Mouse (Mus musculus): ENCODE measurements around the gene Phox2b. TPM values are rescaled to one million over a fixed set of nuclear protein-coding genes. Genes with fewer than 3 reads are reported as not detected.

Phox2b gene
- polyA plus RNA-seq (2015; fragmentation: Nextera tagmentation; extraction: Ambion mirVana) = 0.05 TPM in 1 of 2 replicates, not detected in the other

DNA sequence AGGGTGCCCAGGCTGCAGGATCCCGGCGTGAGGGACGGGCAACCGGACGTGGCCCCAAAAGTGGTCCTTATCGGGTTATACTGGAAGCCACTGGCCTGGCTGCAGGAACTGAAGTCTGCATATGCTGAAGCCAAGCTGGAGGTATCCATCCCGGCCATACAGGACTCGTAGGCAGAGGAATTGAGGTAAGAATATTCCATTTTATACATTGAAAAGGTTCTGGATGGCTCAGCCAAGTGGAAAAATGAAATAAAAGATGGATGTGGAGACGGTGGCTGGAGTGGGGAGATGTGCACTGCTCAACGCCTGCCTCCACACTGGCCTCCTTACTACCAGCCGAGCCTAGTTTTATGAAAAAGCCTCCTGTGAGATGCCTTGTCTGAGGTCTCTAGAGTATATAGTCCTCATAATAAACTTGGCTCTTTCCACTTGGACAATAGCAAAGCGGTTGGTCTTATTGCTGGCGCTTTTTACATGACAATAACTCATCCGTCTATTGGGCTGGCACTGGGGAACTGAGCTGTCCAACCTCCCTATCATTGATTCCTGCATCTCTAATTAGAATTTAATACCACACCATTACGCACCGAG is at the start of gene Phox2b:
Gene Phox2b (minus strand): TSS at position 569 of the 591 bp plus-strand sequence.
- ATAC-seq (ENCODE audit: low FRiP score, low read depth) = no peak
- no peak within 1 kb of the TSS for H3K9ac ChIP-seq
- under 1% methylated on average over 16 of the region's 16 CpGs for WGBS
- no peak within 1 kb of the TSS for H3K4me2 ChIP-seq (replicated peaks)
- no peaks in the 10 kb centered on the region for H3K9me3 ChIP-seq
- H3K27ac ChIP-seq = no peak within 1 kb of the TSS
- H3K4me1 ChIP-seq = peaks cover 21% of the 10 kb centered on the region
- H3K36me3 ChIP-seq = no peaks in the 10 kb centered on the region
- peaks cover 95% of the 10 kb centered on the region for H3K27me3 ChIP-seq
- no peak within 1 kb of the TSS for H3K4me3 ChIP-seq

DNA sequence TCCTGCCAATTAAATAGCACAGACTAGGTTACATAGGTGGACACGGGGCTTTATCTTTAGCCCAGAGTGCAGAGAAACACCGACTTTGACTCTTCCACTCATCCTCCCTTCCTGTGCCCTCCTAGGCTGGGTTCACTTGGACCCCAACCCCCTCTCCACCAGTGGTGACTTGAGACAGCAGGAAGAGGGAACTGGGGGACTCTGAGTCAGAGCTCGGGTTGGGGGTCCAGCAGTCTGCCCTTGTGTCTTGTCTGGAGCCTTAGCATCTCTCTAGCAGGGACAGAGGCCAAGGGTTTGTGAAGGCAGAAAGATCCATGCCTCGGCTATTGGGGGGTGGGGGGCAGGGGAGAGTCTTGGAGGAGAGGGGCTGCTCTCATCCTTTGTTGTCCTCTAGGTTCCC is 43.5 kb upstream of the Phox2b start:
- Histone ChIP-seq H3K4me2 (replicated peaks) (no peak overlapping the region), H3K9ac (no peak overlapping the region), H3K4me3 (no peak overlapping the region), H3K27ac (no peak overlapping the region), H3K36me3 (no peaks in the 10 kb centered on the region), H3K27me3 (no peaks in the 10 kb centered on the region), H3K4me1 (no peaks in the 10 kb centered on the region), H3K9me3 (no peaks in the 10 kb centered on the region)
- no peak for ATAC-seq (ENCODE audit: low FRiP score, low read depth)
- 74% methylated on average over 4 of the region's 4 CpGs for WGBS

DNA sequence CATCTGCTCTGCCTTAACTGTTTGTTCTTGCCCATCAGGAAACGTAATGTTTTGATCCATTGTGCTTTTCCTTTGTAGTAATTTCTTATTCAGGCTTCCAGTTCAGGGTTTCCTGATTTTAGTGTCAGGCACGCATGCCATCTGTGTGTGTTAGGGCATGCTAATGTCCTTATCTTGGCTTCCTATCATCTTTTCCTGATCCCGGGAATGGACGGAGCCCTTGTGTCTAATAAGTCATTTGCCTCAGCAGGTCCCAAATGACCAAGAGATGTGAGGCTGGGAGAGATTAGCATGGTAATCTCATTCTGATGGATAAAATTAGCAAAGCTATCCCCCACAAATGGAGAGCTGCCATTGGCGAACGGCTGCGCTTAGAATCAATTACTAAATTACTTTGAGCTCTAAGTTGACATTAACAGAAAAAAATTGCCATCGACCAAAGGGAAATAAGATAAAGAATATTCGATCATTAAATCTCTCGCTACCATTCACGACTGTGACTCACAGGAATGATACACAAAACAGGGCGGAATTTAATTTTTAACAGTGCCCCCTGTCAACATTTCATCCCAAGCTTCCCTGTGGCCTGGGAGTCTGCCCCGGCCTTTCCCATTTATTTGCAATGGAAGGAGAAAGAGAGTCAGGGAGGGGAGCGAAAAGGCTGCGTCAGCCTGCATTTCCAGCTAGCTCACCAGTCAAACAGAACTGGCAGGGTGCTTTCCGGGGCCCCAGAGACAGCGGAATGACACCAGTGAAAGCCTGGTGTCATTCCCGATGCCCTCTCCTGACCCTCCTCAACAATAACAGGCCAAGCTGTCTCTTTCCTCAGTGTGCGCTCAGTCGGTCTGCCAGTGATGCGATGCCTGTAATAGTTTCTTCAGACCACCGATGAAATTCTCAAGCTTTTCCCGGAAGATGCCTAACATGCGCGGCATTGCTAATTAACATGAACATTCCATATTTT is 40.2 kb upstream of the Phox2b start:
- no peak overlapping the region for H3K4me2 ChIP-seq (replicated peaks)
- no peaks in the 10 kb centered on the region for H3K9me3 ChIP-seq
- no peak overlapping the region for H3K4me3 ChIP-seq
- no peak overlapping the region for H3K9ac ChIP-seq
- H3K36me3 ChIP-seq = no peaks in the 10 kb centered on the region
- no peaks in the 10 kb centered on the region for H3K27me3 ChIP-seq
- peaks cover 6% of the 10 kb centered on the region; the same call in 1 of the 2 replicates for H3K4me1 ChIP-seq
- ATAC-seq (ENCODE audit: low FRiP score, low read depth) = no peak
- H3K27ac ChIP-seq = no peak overlapping the region
- 71% methylated on average over 25 of the region's 25 CpGs for WGBS

DNA sequence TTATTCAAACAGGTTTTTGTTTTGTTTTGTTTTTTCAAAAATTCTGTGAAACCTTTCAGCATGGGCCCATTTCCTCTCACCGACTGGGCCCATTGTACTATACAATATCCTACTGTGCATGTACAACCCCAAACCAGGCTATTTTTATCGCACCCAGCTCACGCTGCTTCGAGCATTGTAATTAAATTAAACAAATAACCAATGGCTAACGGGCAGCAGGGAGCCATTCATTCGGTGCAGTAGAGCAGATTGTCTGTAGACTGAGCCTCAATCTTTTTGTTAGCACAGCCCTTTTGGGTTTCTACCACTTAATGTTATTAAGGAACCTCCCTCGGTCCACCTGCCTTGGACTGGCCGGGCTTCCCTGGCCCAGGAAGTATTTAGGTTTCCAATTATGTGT is 39.5 kb upstream of the Phox2b start:
- H3K4me3 ChIP-seq = no peak overlapping the region
- H3K36me3 ChIP-seq = no peaks in the 10 kb centered on the region
- ATAC-seq (ENCODE audit: low FRiP score, low read depth) = no peak
- no peak overlapping the region for H3K27ac ChIP-seq
- no peak overlapping the region for H3K4me2 ChIP-seq (replicated peaks)
- no peaks in the 10 kb centered on the region for H3K27me3 ChIP-seq
- peaks cover 9% of the 10 kb centered on the region; the same call in 1 of the 2 replicates for H3K4me1 ChIP-seq
- 49% methylated on average over 8 of the region's 8 CpGs for WGBS
- H3K9ac ChIP-seq = no peak overlapping the region
- peaks cover 1% of the 10 kb centered on the region; the same call in 1 of the 2 replicates for H3K9me3 ChIP-seq

DNA sequence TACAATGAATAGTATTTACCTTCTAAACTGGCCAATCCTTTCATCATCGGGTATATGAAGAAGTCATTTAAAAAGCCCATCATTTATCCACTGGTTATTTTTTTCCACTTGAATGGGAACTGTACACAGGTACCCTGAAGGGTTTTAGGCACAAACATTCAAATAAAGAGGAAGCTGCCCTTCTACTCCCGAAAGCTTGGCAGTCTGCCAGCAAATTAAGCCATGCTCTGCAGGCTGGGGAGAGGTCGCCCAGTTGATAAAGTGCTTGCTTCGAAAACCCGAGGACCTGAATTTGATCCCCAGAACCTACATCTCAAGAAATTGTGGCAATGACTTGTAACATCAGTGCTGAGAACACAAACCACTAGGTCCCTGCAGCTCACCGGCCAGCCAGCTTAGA is 35.6 kb upstream of the Phox2b start:
- H3K4me2 ChIP-seq (replicated peaks) = no peak overlapping the region
- no peaks in the 10 kb centered on the region for H3K27me3 ChIP-seq
- peaks cover 9% of the 10 kb centered on the region; the same call in 1 of the 2 replicates for H3K4me1 ChIP-seq
- H3K4me3 ChIP-seq = no peak overlapping the region
- peaks cover 5% of the 10 kb centered on the region; the same call in 1 of the 2 replicates for H3K9me3 ChIP-seq
- ATAC-seq (ENCODE audit: low FRiP score, low read depth) = no peak
- WGBS = 34% methylated on average over 6 of the region's 6 CpGs
- H3K9ac ChIP-seq = no peak overlapping the region
- H3K36me3 ChIP-seq = no peaks in the 10 kb centered on the region
- H3K27ac ChIP-seq = no peak overlapping the region

DNA sequence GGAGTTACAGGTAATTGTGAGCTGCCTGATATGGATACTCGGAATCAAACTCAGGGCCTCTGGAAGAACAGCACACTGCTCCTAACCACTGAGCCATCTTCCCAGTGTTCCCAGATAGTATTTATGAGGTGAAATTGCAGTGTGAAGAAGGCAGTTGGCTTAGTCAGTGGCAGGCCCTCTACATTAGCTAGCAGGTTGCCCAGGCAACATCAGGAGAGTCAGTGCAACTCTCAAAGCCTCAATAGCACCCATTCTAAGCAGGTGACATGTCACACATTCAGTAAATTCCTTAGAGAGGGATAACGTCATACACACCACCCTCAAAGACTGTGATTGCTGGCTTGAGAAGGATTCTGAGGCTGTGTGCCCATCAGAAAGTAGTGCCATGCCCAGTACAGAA is 32.6 kb upstream of the Phox2b start:
- Histone ChIP-seq H3K4me3 (no peak overlapping the region), H3K36me3 (no peaks in the 10 kb centered on the region), H3K4me2 (replicated peaks) (no peak overlapping the region), H3K9me3 (peaks cover 5% of the 10 kb centered on the region; the same call in 1 of the 2 replicates), H3K27ac (no peak overlapping the region), H3K4me1 (peaks cover 9% of the 10 kb centered on the region; the same call in 1 of the 2 replicates), H3K27me3 (no peaks in the 10 kb centered on the region), H3K9ac (no peak overlapping the region)
- no peak for ATAC-seq (ENCODE audit: low FRiP score, low read depth)
- 77% methylated on average over 2 of the region's 2 CpGs for whole genome bisulfite sequencing

DNA sequence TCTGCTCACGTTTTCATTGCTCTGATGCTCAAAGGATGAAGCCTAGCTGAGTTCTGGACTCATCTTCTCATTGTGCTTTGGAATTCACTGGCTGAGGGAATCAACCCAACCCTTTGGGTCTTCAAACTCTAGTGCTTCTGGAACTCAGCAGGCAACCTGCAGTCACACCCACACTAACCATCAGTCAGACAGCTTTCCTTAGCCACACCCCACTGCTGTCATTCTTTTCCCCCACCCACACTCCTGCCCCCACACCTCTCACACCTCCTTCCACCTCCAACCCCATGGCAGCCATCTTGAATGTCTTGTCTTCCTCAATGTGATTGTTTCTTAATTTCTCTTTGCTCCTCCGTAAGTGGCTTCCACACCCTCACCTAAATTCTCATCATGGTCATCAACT is 7.2 kb upstream of the Phox2b start:
- no peak overlapping the region for H3K9ac ChIP-seq
- no peaks in the 10 kb centered on the region for H3K9me3 ChIP-seq
- no peak overlapping the region for H3K4me3 ChIP-seq
- H3K27me3 ChIP-seq = peaks cover 90% of the 10 kb centered on the region
- ATAC-seq (ENCODE audit: low FRiP score, low read depth) = no peak
- no peak overlapping the region for H3K4me2 ChIP-seq (replicated peaks)
- H3K27ac ChIP-seq = no peak overlapping the region
- no peaks in the 10 kb centered on the region for H3K36me3 ChIP-seq
- H3K4me1 ChIP-seq = peaks cover 5% of the 10 kb centered on the region; the same call in 1 of the 2 replicates
- 72% methylated on average over 2 of the region's 2 CpGs for WGBS

DNA sequence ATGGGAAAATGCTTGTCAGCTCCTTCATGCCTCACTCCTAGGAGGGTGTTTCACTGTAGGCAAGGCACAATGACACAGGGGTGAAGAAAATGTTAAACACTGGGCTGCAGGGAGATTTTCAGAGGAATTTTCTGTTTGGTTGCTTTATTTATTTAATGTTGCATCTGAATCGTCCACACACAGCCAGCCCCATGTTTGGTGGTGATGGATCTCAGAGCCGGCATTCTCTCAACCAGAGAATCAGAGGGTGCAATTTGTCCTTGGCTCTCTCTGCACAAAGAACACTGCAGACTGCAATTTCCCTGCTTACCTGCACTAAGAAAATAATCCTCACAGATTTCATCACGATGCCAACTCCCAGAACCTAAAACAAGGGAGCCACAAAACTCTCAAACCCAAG is 3.9 kb upstream of the Phox2b start:
- Histone ChIP-seq H3K4me3 (no peak overlapping the region), H3K36me3 (no peaks in the 10 kb centered on the region), H3K27me3 (peaks cover 91% of the 10 kb centered on the region), H3K9me3 (no peaks in the 10 kb centered on the region), H3K4me2 (replicated peaks) (no peak overlapping the region), H3K27ac (no peak overlapping the region), H3K9ac (no peak overlapping the region), H3K4me1 (peaks cover 9% of the 10 kb centered on the region)
- WGBS = 10% methylated on average over 3 of the region's 3 CpGs
- ATAC-seq (ENCODE audit: low FRiP score, low read depth) = no peak

DNA sequence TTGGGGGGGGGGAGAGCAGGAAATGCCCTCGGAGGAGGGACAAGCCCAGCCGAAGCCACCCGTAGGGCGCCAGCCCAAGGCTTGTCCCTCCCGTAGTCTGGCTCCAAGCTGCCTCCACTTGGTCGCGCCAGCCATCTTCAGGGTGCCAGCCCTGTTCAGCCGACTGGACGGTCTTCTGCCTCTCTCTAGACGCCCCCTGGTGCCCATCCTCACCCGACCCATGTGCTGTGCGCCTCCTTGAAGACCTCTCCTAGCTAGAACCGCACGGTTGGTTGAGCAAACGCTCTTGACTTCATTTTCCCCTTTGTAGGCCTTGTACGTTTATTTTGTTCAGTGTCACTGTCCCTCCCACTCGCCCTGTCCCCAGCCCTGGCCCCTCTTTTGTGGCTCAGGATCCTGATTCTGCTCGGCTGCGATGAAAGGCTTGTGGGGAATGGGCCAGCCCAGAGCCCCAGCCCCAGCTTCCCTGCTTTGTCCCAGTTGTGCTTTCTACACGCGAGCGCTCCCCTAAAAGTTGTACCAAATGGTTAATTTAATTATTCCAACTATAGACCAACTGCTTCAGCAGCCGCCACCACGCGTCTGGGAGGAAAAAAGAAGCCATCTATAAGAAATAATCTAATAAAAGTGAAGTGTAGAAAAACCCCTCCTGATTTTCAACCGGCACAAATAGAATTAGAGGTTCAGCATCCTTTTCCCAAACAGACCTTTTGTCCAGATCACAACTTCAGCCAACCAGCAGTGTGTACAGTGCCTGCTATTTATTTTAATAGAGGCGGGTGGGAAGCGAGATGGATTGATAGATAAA is 2.9 kb upstream of the Phox2b start:
- Histone ChIP-seq H3K9ac (no peak overlapping the region), H3K4me1 (peaks cover 9% of the 10 kb centered on the region), H3K27me3 (peaks cover 95% of the 10 kb centered on the region), H3K4me3 (no peak overlapping the region), H3K27ac (no peak overlapping the region), H3K9me3 (no peaks in the 10 kb centered on the region), H3K4me2 (replicated peaks) (no peak overlapping the region), H3K36me3 (no peaks in the 10 kb centered on the region)
- WGBS = 4% methylated on average over 28 of the region's 28 CpGs
- ATAC-seq (ENCODE audit: low FRiP score, low read depth) = peak; percentile 13; the same call in 1 of the 2 replicates

DNA sequence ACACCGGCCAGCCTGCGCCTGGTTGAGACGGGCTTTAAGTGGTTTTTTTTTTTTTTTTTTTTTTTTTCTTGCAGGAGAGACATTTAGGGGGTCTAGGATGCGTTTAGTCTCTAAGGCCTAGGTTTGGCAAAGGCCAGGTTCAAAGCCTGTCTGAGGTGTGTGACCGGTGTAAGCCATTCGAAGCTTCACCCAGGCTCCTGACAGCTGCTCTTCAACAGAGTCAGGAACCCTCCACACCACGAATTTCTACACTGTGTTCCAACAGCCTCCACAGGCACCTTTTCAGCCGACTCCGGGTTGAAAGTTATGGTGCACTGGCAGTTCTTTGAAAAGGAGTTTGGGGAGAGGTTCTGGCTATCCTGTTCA is 2.3 kb upstream of the Phox2b start:
- H3K4me3 ChIP-seq = no peak overlapping the region
- H3K36me3 ChIP-seq = no peaks in the 10 kb centered on the region
- no peak overlapping the region for H3K9ac ChIP-seq
- no peak overlapping the region for H3K27ac ChIP-seq
- no peak overlapping the region for H3K4me2 ChIP-seq (replicated peaks)
- no peaks in the 10 kb centered on the region for H3K9me3 ChIP-seq
- H3K27me3 ChIP-seq = peaks cover 95% of the 10 kb centered on the region
- peak; percentile 17; the same call in 1 of the 2 replicates for ATAC-seq (ENCODE audit: low FRiP score, low read depth)
- WGBS = 5% methylated on average over 9 of the region's 9 CpGs
- peaks cover 9% of the 10 kb centered on the region for H3K4me1 ChIP-seq

DNA sequence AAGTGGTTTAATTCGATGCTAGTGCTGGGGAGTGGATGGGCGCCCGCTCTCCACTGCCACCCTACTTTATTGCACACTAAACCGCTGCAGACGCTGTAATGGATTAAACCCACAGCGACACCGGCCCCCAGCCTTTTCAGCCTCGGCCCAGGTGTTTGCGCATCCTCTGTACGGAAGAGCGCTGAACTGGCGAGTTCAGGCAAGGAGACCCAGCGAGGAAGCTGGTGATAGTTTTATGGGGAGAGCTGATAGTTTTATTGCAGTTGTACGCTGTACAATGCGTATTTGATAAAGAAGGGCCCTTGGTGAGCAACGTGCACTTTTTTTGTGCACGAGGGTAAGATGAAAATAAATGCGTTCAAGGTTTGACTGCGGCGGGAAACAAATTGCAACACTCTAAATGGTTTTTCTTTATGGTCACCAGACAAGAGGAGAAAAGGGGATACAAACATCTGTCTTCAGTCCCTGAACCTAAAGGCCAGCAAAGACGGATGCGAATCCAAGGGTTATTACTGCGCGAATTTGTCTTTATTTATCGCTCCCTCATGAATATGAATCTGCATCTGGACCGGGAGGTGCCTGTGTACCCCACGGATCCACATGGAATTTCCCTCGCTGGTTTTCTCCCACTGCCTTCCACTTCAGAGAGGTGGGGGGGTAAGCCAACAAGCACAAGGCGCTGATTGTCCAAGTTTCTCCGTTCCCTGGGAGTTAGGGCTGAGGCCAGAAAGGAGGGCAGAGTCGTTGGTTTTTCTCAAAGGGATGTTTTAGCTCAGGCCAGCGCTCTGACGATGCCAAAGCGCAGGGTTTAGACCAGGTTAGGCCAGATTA is 1.7 kb upstream of the Phox2b start:
- ATAC-seq (ENCODE audit: low FRiP score, low read depth) = no peak
- Histone ChIP-seq H3K4me2 (replicated peaks) (no peak overlapping the region), H3K4me1 (peaks cover 15% of the 10 kb centered on the region), H3K9me3 (no peaks in the 10 kb centered on the region), H3K9ac (no peak overlapping the region), H3K27ac (no peak overlapping the region), H3K4me3 (no peak overlapping the region), H3K36me3 (no peaks in the 10 kb centered on the region), H3K27me3 (peaks cover 95% of the 10 kb centered on the region)
- under 1% methylated on average over 34 of the region's 34 CpGs for WGBS
